Mouse (Mus musculus): ENCODE measurements at regions not wholly inside any gene's neighbourhood (a gene's known extent, or its start where the extent isn't known, plus 50 kb on each side); places are given as distances from the start of the nearest gene placed in this dataset.
A peak's percentile ranks its signal among the peaks of the same experiment; 100 is the strongest.

- peak in 1 of 2 experiments; percentile 36 for DNase-seq (ENCODE audit: low spot score in 2 of 2)
Observed at GRCm38 (mm10) chr10:96724436-96725175, 107.8 kb downstream of the Btg1 start.

DNA sequence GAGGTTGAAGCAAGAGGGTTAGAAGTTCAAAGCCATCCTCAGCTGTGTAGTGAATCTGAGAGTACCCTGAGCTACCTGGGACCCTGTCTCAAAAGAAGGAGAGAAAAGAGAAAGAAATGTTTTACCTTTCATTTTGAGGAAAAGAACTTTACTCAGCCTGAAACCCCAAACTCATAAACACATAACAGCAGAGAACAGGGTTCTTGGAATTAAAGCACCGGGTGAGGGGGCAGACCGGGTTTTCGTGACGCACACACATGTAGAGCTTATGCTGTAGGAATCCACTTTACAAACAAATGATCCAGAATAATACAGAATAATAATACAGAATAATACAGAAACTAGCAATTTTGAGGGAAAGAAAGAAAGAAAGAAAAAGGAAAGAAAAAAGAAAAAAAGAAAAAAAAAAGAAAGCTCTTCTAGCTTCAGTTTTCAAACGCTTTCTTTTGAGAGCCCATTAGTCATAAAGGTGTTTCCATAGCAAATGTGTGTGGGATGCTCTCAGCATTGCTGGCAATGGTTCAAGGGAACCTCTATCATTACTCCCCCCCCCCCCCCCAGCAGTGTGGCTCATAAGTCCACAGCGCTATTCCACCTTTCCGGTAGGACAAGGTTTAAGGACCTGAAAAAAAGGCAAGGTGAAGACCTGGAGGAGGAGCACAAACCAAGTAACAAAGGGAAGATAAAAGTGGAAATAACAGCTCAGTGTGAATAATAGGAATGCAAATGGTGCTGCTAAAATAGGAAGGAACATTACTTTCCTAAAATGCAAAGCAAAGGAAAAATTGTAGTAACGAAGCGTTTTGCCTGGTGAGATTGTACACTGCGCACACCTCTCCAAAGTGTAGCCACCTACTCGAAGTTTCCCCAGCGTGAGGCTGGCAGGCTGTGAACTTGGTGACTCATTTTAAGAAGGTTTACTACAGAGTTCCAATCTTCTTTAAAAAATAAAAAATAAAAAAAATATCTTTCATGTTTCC is 110.3 kb downstream of the Btg1 start:
- no peak for DNase-seq (ENCODE audit: low spot score in 2 of 2)

- DNase-seq (ENCODE audit: low spot score in 2 of 2): no peak
Observed at GRCm38 (mm10) chr10:96733581-96733980, 116.8 kb downstream of the Btg1 start.

DNA sequence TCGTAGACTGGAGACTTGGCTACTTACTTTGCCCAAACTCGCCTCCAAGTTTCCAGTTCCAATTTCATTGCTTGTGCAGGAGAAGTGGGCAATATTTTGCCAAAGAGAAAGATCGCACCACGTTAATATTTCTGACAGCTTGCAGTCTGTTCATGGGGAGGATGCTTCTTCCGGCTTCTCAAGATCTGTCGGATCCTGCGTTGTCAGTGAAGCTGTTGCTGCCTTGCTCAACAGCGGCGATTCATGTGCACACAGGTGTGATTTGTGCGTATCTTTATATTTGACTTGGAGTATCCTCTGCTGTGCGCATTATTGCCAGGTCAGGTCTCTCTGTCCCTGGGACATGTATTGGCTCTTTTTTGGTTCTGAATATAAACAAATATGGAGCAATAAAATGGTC is 118.3 kb downstream of the Btg1 start:
- DNase-seq (ENCODE audit: low spot score in 2 of 2): no peak

DNA sequence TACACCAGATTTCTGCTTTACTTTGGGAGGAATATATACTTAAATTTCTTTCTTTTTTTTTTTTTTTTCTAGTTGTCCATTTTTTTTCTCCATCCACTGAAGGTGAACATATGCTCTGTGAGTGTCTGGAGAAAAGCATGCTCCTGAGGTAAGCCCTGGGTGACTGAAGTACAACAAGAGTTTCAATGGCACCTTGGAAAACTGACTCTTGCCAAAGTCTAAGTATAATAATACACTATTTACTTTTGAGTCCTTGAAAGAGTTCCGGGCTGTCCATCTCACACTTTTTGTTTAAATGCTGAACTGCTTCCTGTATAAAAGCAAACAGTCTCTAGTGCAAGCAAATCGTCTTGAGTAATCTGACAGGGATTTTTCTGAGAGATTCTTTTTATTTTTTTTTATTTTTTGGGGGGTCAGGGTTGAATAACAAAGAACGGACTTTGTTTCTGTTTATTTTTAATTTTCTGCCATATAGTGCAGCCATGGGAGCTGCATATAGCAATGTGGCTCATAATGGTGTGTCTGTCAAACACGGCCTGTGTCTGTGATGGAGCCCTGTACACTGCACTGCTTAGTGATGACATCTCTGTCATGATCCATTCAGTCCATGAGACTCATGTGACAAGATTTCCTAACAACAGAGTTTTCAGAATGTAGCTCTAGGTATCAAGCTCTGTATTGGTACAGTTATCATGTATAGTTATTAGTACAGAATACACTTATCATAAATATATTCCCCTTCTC is 119.3 kb downstream of the Btg1 start:
- no peak for DNase-seq (ENCODE audit: low spot score in 2 of 2)

- DNase-seq (ENCODE audit: low spot score in 2 of 2): no peak
Observed at GRCm38 (mm10) chr10:96737972-96738371, 121.2 kb downstream of the Btg1 start.

GRCm38 (mm10) chr10:96738606-96739005 is 121.8 kb downstream of the Btg1 start:
- no peak for DNase-seq (ENCODE audit: low spot score in 2 of 2)

DNA sequence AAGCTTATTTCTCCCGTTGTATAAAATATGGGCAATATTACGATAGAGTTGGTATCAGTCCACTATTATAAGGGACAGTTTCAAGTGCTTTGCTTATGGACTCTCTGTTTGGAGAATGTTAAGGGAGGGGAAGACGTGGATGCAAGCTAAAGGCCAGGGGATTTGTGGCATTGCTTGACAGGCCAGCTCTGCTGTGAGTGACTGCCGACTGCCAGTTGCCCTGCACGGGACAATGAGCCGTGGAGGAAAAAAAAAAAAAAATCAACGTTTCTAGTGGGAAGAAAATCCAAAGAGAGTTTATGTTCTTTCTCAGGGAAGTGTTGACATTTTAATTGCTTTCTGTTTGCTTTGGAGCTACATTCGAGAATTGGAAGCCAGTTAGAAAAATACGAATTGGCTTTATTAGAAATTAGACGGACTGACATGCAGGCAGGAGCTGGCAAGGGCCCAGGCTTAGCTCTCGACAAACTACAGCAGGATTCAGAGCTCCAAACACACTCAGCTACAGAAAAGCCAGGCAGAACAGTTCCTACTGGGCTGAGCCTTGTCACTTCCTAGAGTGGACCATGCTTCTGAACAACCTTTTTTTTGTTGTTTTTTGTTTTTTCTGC is 127.5 kb downstream of the Btg1 start:
- DNase-seq (ENCODE audit: low spot score in 2 of 2): peak in 1 of 2 experiments; percentile 42

DNA sequence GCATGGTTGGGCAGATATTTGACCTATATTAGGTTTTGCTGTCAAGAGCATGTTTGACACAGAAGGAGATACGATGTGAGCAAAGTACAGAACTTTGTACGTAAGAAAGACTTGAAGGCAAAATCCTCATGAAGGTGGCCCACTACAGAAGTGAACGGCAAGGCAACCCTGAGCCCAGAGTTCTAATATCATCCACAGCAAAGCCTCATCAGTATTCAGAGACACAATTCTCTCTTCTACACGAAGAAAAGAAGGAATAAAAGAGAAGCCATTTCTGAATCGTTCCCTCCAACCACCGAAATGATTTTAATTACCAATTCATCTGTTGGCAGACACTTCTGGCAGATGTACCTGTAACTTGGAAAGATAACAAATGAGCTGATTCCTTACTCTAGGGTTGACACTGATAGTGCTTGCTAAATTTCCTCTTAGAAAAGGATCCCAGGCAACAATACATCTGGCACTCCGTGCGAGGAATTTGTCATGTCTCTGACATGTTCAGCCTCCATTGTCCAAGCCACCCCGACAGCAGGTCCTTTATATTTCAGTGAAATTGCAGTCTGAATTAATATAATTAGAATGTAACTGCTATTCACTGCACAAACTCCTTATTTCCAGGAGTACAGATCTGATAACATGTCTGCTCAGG is 130.3 kb downstream of the Btg1 start:
- DNase-seq (ENCODE audit: low spot score in 2 of 2): no peak

DNA sequence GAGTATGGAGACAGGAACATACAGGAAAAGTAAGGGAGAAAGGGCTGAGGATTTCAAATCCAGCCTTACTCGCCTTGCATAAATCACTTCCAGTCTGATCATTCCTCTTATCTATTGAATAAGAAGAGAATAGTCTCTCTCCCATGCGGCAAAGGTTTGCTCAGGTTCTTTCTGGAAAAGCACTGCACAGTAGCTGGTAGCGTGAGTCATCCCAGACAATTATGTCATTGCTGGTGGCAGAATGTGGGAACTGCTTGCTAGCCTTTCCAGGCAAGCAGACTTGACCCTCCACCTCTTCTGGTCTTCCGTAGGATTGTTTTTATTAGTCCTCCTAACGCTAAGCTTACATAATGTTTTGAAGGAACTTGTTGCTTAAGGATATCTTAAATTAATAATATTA is 134.1 kb downstream of the Btg1 start:
- peak in 1 of 2 experiments; percentile 35 for DNase-seq (ENCODE audit: low spot score in 2 of 2)

DNA sequence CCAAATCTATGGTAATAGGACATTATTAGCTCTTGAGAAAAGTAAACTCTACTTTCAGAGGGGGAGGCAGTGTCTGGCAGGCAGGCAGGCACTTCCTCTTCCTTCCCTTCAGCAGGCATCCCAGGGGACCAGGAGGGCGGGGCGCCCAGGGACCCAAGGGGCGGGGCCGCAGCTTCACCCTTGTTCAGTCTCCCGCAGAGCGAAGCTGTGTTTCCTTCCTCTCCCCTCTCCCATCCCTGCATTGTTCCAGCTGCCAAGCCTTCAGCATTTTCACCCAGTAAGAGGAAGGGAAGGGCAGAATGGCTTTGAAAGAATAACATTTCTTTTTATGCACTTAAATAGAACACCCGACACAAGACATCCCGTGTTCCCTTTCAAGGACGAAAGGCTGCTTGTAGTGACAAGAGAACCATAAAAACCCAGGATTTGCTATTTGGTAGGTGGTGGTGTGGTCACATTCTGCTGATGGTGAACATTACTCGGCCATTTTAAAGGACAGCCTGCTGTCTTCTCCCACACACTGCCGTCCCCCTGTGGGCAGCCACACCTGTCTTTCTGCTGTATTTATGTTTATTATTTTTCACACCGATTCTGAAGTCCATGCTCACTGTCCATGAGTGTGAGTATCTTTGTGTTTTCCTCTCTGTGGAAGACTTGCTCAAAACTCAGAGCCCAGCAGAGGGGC is 134.9 kb downstream of the Btg1 start:
- peak; percentile 68 to 91 for DNase-seq (ENCODE audit: low spot score in 2 of 2)

- DNase-seq (ENCODE audit: low spot score in 2 of 2): no peak
Observed at GRCm38 (mm10) chr10:96752531-96752930, 135.7 kb downstream of the Btg1 start.

- no peak for DNase-seq (ENCODE audit: low spot score in 2 of 2)
Observed at GRCm38 (mm10) chr10:96753521-96753920, 136.7 kb downstream of the Btg1 start.

GRCm38 (mm10) chr10:96755674-96756073 is 138.9 kb downstream of the Btg1 start:
- DNase-seq (ENCODE audit: low spot score in 2 of 2): no peak

GRCm38 (mm10) chr10:96756355-96757084 is 139.7 kb downstream of the Btg1 start:
- DNase-seq (ENCODE audit: low spot score in 2 of 2): no peak

DNA sequence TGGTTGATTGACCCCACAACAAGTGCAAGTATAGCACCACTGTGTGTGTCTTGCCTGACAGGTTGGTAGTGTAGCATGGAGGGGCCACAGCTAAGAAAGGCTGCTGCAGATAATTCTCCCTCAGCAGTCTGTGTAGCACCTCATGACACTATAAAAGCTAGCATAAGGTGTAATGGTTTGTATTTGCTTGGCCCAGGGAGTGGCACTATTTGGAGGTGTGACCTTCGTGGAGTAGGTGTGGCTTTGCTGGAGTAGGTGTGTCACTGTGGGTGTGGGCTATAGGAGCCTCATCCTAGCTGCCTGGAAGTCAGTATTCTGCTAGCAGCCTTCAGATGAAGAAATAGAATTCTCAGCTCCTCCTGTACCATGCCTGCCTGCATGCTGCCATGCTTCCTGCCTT is 140.5 kb downstream of the Btg1 start:
- DNase-seq (ENCODE audit: low spot score in 2 of 2): no peak

DNA sequence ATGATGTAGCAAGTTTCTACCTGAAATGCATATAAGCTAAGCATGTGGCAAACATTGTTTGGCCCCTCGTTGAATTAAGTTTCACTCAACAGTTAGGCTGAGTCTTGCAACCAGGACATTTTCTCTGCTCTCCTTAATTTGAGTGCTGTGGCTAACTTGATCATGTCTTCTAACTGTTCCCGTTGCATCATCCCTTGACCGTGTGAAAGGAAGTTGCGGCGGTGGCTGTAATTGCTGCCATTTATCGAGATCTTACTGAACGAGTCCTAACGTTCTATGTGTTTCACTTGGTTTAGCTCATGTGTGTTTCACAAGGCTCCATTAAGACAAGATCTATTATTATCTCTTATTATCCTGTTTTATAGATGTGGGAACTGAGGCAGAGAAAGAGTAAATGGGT is 144.8 kb downstream of the Btg1 start:
- DNase-seq (ENCODE audit: low spot score in 2 of 2): no peak

DNA sequence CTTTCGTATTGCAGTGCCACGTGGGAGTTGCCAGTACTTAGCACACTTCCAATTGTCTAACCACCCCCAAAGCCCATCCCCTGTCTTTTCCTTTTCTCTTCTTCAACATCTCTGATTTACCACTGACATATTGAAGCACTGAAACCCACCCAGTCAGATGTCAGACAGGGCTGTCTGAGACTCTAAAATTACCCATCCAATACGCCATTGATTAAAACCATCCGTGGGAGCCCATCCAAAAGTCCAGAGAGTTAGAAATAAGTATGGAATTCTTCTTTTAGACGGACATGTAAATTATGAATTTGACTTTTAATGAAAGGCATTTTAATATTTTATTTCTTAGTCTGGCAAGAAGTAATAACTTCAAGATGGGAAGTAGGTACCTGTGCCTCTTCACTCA is 148.8 kb downstream of the Btg1 start:
- DNase-seq (ENCODE audit: low spot score in 2 of 2): no peak

- DNase-seq (ENCODE audit: low spot score in 2 of 2): no peak
Observed at GRCm38 (mm10) chr10:96778220-96778619, 161.4 kb downstream of the Btg1 start.

GRCm38 (mm10) chr10:96783966-96784365 is 167.2 kb downstream of the Btg1 start:
- no peak for DNase-seq (ENCODE audit: low spot score in 2 of 2)

All from urinary bladder, postnatal 36 days (tissue).